Mouse (Mus musculus) embryonic stem cell, embryonic (primary cell): ENCODE measurements around the gene Gm49416.

Source experiments
- CTCF ChIA-PET, 4 experiments: fragments of 300-600 bp in 2 of 4; fragments of 350-600 bp in 2 of 4; sonication (Branson Sonifier 250); formaldehyde crosslinking; loops; one replicate each; lab custom pipeline; 2022; ENCODE audit warnings: inconsistent platforms in 2 of 4; lab: Charles Lee
- POLR2A ChIA-PET, 4 experiments: fragments of 300-600 bp in 2 of 4; fragments of 350-600 bp in 2 of 4; sonication (Branson Sonifier 250); formaldehyde crosslinking; loops; one replicate each; lab custom pipeline; 2022; ENCODE audit warnings: antibody characterized with exemption in 4 of 4, inconsistent platforms in 1 of 4; lab: Charles Lee

Gm49416 gene

DNA sequence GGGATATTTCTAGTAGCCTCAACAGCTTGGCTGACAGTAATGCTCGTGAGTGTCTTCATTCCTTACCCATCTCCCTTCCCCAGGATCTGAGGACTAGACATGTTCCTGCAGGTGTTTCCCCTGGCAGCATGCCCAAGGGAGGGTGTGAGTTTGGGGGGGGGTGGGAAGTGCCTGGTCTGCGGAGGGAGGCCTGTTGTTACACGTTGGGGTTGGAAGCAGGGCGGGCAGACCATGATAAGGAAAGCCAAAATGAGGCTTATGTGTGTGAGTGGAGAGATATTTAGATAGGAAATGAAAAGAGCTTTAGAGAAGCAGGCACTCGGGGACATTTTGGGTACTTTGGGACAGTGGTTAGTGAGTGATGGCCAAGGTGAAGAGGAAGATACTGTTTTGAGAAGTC, 55.3 kb downstream of the Gm49416 start:
- ChIA-PET CTCF (interaction anchor here in 1 of 4 experiments (0.9 kb wide), 1 partner anchor 226 kb away, joined by 3 read pairs; no protein-coding TSS in a partner anchor), POLR2A (interaction anchor here in 3 of 4 experiments (0.6 to 11.3 kb wide), 31 partner anchors 9 to 1970 kb away, joined by 3 to 201 read pairs (median 5); partner anchors contain the start of genes Eef1g (in 3 of the 3), Tut1 (in 3 of the 3), B3gat3 (in 2 of the 3) and 1810009A15Rik (in 1 of the 3))

DNA sequence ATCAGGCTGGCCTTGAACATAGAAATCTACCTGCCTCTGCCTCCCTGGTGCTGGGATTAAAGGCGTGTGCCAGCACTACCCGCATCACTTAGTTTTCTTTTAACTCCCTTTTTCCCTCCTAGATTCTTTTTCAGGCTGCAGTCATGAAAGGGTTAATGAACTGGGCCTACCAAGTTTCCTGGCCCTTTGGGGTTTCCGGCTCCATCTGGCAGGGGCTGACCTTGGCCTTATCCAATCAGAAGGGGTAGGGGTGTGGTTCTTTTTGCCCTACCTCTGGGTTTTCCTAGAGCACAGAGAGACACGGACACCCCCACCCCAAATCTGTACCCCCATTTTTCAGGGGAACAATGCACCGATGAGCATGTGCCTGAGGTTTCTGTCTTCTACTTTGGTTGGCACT, 56.0 kb downstream of the Gm49416 start:
- POLR2A ChIA-PET = interaction anchor here in 3 of 4 experiments (0.7 to 11.3 kb wide), 32 partner anchors 8 to 170 kb away, joined by 3 to 201 read pairs (median 5); partner anchors contain the start of genes Eef1g (in 3 of the 3), Tut1 (in 3 of the 3), B3gat3 (in 2 of the 3) and 1810009A15Rik (in 1 of the 3)

More for the DNA sequence above, 56.0 kb downstream of the Gm49416 start:
- CTCF ChIA-PET = interaction anchor here in 1 of 4 experiments (0.9 kb wide), 1 partner anchor 226 kb away, joined by 3 read pairs; no protein-coding TSS in a partner anchor
